Mouse (Mus musculus): ENCODE measurements around the gene Magi3. TPM values are rescaled to one million over a fixed set of nuclear protein-coding genes. Genes with fewer than 3 reads are reported as not detected.

Gene Magi3
- polyA plus RNA-seq, 1 experiment from 2014 or later, result 5.5 TPM

DNA sequence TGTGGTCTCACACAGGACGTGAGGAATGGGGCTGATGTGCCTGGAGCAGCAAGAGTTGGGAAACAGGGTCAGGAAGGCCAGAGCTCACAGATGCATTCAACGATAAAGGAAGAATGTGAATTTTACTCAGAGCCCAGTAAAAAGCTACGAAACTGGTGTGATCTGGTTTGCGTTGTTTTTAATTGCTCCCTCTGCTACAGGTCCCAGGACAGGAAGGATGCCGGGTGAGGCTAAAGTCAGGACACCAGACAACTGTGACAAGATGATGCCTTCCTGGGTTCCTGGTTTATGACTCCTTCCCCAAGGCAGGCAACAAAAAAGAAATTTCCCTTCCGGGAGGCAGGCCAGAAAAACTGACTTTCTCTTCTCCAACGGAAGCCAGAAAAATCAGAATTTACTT is 6.6 kb upstream of the Magi3 start:
- 73% methylated on average over 7 of the region's 7 CpGs for WGBS
- no peaks in the 10 kb centered on the region for H3K4me1 ChIP-seq (replicated peaks; ENCODE audit: control insufficient read depth, insufficient read depth, low read length)
- H3K27ac ChIP-seq (ENCODE audit: low read depth, low read length), result no peak overlapping the region
- no peak overlapping the region for H3K4me2 ChIP-seq (ENCODE audit: low read depth, low read length, severe bottlenecking)
- no peaks in the 10 kb centered on the region for H3K36me3 ChIP-seq (ENCODE audit: control insufficient read depth, insufficient read depth, low read length)
- H3K27me3 ChIP-seq (ENCODE audit: control insufficient read depth, insufficient read depth, low read length), result no peaks in the 10 kb centered on the region
- no peak for DNase-seq (ENCODE audit: low spot score)
- ATAC-seq (replicated peaks; ENCODE audit: low FRiP score), result no peak
- H3K9ac ChIP-seq (ENCODE audit: low read length), result no peak overlapping the region
- no peak overlapping the region for H3K4me3 ChIP-seq (ENCODE audit: low read depth, low read length)
- H3K9me3 ChIP-seq (ENCODE audit: control insufficient read depth, low read length), result no peaks in the 10 kb centered on the region

DNA sequence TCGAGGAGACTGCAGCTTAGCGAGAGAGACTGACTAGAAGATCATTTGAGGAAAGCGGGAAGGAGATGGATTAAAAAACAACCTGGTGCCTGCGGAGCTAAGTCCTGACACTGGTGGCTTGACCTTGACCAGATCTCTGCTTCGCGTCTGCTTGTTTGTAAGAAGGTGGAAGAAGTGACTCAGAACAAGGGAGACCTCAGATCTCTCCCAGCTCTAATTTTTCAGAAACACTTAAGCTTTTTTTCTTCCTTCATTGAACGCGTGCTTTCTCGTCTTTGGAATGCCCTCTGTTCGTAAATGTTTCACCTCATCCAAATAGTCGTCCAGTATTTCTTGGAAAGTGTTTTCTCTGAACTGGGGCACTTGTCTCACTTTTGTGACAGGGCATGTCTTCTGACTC is 982 bp upstream of the Magi3 start:
- no peaks in the 10 kb centered on the region for H3K27me3 ChIP-seq (ENCODE audit: control insufficient read depth, insufficient read depth, low read length)
- H3K9ac ChIP-seq (ENCODE audit: low read length), result peak overlapping the region; percentile 9
- H3K4me3 ChIP-seq (ENCODE audit: low read depth, low read length), result peak overlapping the region; percentile 83
- no peaks in the 10 kb centered on the region for H3K36me3 ChIP-seq (ENCODE audit: control insufficient read depth, insufficient read depth, low read length)
- H3K27ac ChIP-seq (ENCODE audit: low read depth, low read length), result no peak overlapping the region
- H3K4me2 ChIP-seq (ENCODE audit: low read depth, low read length, severe bottlenecking), result peak overlapping the region; percentile 58
- H3K4me1 ChIP-seq (replicated peaks; ENCODE audit: control insufficient read depth, insufficient read depth, low read length), result 0 out of 2 replicates have a peak, but pooled peaks cover 5% of the 10 kb centered on the region
- no peaks in the 10 kb centered on the region for H3K9me3 ChIP-seq (ENCODE audit: control insufficient read depth, low read length)
- 11% methylated on average over 11 of the region's 11 CpGs for WGBS
- no peak for ATAC-seq (replicated peaks; ENCODE audit: low FRiP score)
- no peak for DNase-seq (ENCODE audit: low spot score)

DNA sequence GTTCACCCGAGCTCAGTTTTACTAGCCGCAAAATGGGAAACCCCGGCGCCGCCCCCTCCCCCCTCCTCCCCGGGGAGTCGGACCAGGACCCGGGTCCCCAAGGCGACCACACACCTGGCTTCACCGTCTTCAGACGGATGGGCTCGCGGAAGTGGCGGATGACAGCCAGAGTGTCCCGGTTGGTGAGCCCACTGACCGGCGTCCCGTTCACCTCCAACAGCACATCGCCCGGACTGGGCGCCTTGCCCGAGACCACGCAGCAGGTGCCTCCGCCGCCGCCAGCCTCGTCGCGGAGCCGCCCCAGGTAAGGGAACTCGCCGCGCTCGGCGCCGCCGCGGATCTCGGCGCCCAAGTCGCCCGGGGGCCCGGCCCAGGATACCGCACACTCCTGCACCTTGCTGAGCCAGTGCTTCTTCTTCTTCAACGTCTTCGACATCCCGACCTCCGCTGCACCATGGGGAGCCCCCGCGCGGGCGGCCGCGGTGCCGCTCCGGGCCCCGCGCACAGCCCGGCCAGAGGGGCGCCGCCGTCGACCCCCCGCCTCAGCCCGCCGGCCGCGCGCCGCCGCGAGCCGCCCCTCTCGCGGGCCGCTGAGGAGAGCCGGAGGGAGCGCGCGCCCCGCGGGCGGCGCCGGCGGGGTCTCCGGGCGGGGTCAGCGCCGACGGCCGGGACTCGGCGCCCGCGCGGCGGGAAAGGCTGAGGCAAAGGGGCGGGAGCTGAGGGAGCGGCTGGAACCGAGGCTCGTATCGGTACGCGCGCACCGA is 461 bp downstream of the Magi3 start:
- Histone ChIP-seq H3K4me3 (ENCODE audit: low read depth, low read length) (peak overlapping the region; percentile 83), H3K4me1 (replicated peaks; ENCODE audit: control insufficient read depth, insufficient read depth, low read length) (0 out of 2 replicates have a peak, but pooled peaks cover 5% of the 10 kb centered on the region), H3K36me3 (ENCODE audit: control insufficient read depth, insufficient read depth, low read length) (no peaks in the 10 kb centered on the region), H3K4me2 (ENCODE audit: low read depth, low read length, severe bottlenecking) (peak overlapping the region; percentile 95), H3K27ac (ENCODE audit: low read depth, low read length) (peak overlapping the region; percentile 94), H3K9ac (ENCODE audit: low read length) (peak overlapping the region; percentile 87), H3K27me3 (ENCODE audit: control insufficient read depth, insufficient read depth, low read length) (no peaks in the 10 kb centered on the region), H3K9me3 (ENCODE audit: control insufficient read depth, low read length) (no peaks in the 10 kb centered on the region)
- WGBS, result under 1% methylated on average over 97 of the region's 107 CpGs
- ATAC-seq (replicated peaks; ENCODE audit: low FRiP score) (0 out of 2 replicates have a peak, but pooled peaks have one; percentile 3), DNase-seq (ENCODE audit: low spot score) (peak; percentile 79)

DNA sequence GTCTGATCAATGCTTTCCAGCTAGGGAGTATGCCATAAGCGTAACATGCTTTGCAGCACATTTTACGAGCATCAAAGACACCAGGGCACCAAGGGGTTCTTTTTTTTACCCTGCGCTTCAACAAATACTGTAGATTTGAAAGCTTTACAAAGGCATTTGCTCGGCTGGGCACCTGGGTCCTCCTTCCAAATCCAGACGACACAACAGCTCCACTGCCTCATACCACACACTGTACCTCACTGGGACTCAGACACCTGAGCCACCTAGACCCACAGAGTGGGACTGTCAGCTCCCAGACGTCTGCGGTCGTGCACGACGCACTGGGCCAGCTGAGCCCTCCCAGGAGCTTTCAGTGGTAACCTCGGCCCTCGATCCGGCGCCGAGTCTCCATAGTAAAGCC is 1.2 kb downstream of the Magi3 start:
- Histone ChIP-seq H3K27ac (ENCODE audit: low read depth, low read length) (no peak overlapping the region), H3K4me1 (replicated peaks; ENCODE audit: control insufficient read depth, insufficient read depth, low read length) (0 out of 2 replicates have a peak, but pooled peaks cover 5% of the 10 kb centered on the region), H3K9me3 (ENCODE audit: control insufficient read depth, low read length) (no peaks in the 10 kb centered on the region), H3K4me2 (ENCODE audit: low read depth, low read length, severe bottlenecking) (peak overlapping the region; percentile 95), H3K4me3 (ENCODE audit: low read depth, low read length) (peak overlapping the region; percentile 83), H3K9ac (ENCODE audit: low read length) (peak overlapping the region; percentile 87), H3K27me3 (ENCODE audit: control insufficient read depth, insufficient read depth, low read length) (no peaks in the 10 kb centered on the region), H3K36me3 (ENCODE audit: control insufficient read depth, insufficient read depth, low read length) (no peaks in the 10 kb centered on the region)
- peak; percentile 63 for DNase-seq (ENCODE audit: low spot score)
- 2% methylated on average over 15 of the region's 15 CpGs for WGBS
- ATAC-seq (replicated peaks; ENCODE audit: low FRiP score), result no peak

DNA sequence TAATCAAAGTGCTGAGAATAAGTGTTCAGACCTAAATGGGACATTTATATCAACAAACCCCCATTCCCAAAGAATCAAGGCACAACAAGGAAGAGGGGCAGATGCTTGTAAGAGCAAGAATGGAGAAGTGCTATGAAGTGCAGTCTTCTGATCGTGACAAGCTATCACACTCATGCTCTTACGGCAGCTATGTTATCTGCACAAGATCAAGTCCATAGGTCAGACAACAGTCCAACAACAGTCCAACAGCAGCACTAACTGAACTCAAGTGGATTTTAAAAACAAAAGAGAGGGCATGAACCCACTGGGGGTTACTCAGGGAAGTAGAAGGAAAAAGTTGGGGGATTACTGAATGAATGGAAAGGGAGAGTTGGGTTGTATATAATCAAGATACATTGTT is 30.4 kb downstream of the Magi3 start:
- H3K27ac ChIP-seq (ENCODE audit: low read depth, low read length), result no peak overlapping the region
- WGBS, result 82% methylated on average over 2 of the region's 2 CpGs
- ATAC-seq (replicated peaks; ENCODE audit: low FRiP score), result no peak
- H3K4me2 ChIP-seq (ENCODE audit: low read depth, low read length, severe bottlenecking), result no peak overlapping the region
- H3K36me3 ChIP-seq (ENCODE audit: control insufficient read depth, insufficient read depth, low read length), result no peaks in the 10 kb centered on the region
- no peak for DNase-seq (ENCODE audit: low spot score)
- no peak overlapping the region for H3K4me3 ChIP-seq (ENCODE audit: low read depth, low read length)
- H3K9me3 ChIP-seq (ENCODE audit: control insufficient read depth, low read length), result no peaks in the 10 kb centered on the region
- no peak overlapping the region for H3K9ac ChIP-seq (ENCODE audit: low read length)
- H3K27me3 ChIP-seq (ENCODE audit: control insufficient read depth, insufficient read depth, low read length), result no peaks in the 10 kb centered on the region
- H3K4me1 ChIP-seq (replicated peaks; ENCODE audit: control insufficient read depth, insufficient read depth, low read length), result no peaks in the 10 kb centered on the region

DNA sequence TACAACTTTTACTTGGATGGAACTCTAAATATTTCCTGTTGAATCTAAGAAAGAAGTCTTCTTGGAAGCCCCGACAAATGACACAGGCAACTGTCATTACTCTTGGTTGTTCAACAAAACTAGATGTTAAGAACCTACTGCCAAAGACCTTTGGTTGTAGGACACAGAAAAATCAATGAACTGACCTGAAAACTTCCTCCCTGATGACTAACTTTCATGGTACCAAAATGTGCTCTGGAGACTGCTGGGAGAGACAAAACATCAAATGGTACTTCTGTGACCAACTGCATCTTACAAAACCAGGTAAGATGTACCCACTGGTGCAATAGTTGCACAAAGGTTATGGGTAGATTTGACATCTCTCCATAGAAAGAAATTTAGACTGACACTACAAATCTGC is 30.9 kb downstream of the Magi3 start:
- Histone ChIP-seq H3K4me3 (ENCODE audit: low read depth, low read length) (no peak overlapping the region), H3K36me3 (ENCODE audit: control insufficient read depth, insufficient read depth, low read length) (no peaks in the 10 kb centered on the region), H3K4me2 (ENCODE audit: low read depth, low read length, severe bottlenecking) (no peak overlapping the region), H3K27ac (ENCODE audit: low read depth, low read length) (no peak overlapping the region), H3K4me1 (replicated peaks; ENCODE audit: control insufficient read depth, insufficient read depth, low read length) (no peaks in the 10 kb centered on the region), H3K9ac (ENCODE audit: low read length) (no peak overlapping the region), H3K9me3 (ENCODE audit: control insufficient read depth, low read length) (no peaks in the 10 kb centered on the region), H3K27me3 (ENCODE audit: control insufficient read depth, insufficient read depth, low read length) (no peaks in the 10 kb centered on the region)
- 96% methylated on average over 1 of the region's 1 CpGs for WGBS
- ATAC-seq (replicated peaks; ENCODE audit: low FRiP score) (no peak), DNase-seq (ENCODE audit: low spot score) (no peak)

DNA sequence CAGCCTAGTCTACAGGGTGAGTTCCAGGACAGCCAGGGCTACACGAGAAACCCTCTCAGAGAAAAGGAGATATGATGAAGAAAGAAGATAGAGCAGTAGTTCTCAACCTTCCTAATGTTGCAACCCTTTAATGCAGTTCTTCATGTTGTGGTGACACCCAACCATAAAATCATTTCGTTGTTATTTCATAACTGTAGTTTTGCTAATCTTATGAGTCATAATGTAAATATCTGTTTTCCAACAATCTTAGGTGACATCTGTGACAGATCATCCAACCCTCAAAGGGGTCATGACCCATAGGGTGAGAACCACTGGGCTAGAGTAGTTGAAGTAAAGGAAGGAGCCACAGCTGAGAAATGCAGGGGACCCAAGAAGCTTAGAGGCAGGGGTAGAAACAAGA is 35.9 kb downstream of the Magi3 start:
- no peak overlapping the region for H3K4me2 ChIP-seq (ENCODE audit: low read depth, low read length, severe bottlenecking)
- ATAC-seq (replicated peaks; ENCODE audit: low FRiP score) (no peak), DNase-seq (ENCODE audit: low spot score) (no peak)
- WGBS, result 94% methylated on average over 2 of the region's 2 CpGs
- H3K27me3 ChIP-seq (ENCODE audit: control insufficient read depth, insufficient read depth, low read length), result no peaks in the 10 kb centered on the region
- H3K27ac ChIP-seq (ENCODE audit: low read depth, low read length), result no peak overlapping the region
- no peaks in the 10 kb centered on the region for H3K4me1 ChIP-seq (replicated peaks; ENCODE audit: control insufficient read depth, insufficient read depth, low read length)
- H3K9ac ChIP-seq (ENCODE audit: low read length), result no peak overlapping the region
- no peaks in the 10 kb centered on the region for H3K9me3 ChIP-seq (ENCODE audit: control insufficient read depth, low read length)
- H3K36me3 ChIP-seq (ENCODE audit: control insufficient read depth, insufficient read depth, low read length), result no peaks in the 10 kb centered on the region
- no peak overlapping the region for H3K4me3 ChIP-seq (ENCODE audit: low read depth, low read length)

DNA sequence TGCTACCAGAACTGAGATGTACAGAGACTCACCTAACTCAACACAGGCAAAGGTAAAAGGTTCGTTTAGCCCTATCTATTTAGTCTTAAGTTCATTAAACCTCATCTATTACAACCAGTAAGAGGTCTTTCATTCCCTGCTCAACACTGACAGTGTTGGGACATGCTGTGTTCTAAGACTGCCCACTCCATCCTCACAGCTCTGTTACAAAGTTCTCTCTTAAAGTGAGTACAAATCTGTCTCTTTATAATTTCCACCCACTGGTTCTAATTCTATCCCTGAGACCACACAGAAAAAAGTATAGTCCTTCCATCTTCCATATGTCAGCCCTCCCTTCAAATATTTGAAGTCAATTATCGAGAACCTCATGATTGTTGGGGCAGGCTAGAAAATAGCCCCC is 36.5 kb downstream of the Magi3 start:
- ATAC-seq (replicated peaks; ENCODE audit: low FRiP score) (no peak), DNase-seq (ENCODE audit: low spot score) (no peak)
- Histone ChIP-seq H3K4me2 (ENCODE audit: low read depth, low read length, severe bottlenecking) (no peak overlapping the region), H3K27me3 (ENCODE audit: control insufficient read depth, insufficient read depth, low read length) (no peaks in the 10 kb centered on the region), H3K27ac (ENCODE audit: low read depth, low read length) (no peak overlapping the region), H3K4me1 (replicated peaks; ENCODE audit: control insufficient read depth, insufficient read depth, low read length) (no peaks in the 10 kb centered on the region), H3K36me3 (ENCODE audit: control insufficient read depth, insufficient read depth, low read length) (no peaks in the 10 kb centered on the region), H3K9ac (ENCODE audit: low read length) (no peak overlapping the region), H3K4me3 (ENCODE audit: low read depth, low read length) (no peak overlapping the region), H3K9me3 (ENCODE audit: control insufficient read depth, low read length) (no peaks in the 10 kb centered on the region)
- WGBS, result 71% methylated on average over 2 of the region's 2 CpGs

DNA sequence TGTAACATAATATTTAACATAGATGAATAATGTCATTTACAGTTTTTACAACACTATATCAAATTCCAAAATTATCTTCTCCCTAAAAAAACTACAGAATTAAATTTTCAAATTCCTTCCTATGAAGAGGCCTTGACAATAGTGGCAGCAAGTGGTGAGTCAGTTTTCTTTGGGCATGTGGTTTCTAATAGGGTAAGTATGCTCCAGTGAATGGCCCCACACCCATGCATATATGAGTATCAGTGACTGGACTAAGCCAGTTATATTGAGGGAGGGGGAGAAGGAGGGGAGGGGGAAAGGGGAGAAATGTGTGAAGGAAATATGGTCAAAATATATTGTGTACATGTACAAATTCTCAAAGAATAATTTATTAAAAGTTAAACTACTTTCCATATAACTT is 37.5 kb downstream of the Magi3 start:
- no peaks in the 10 kb centered on the region for H3K27me3 ChIP-seq (ENCODE audit: control insufficient read depth, insufficient read depth, low read length)
- no peak overlapping the region for H3K4me2 ChIP-seq (ENCODE audit: low read depth, low read length, severe bottlenecking)
- no peak overlapping the region for H3K9ac ChIP-seq (ENCODE audit: low read length)
- no peak overlapping the region for H3K27ac ChIP-seq (ENCODE audit: low read depth, low read length)
- H3K4me3 ChIP-seq (ENCODE audit: low read depth, low read length), result no peak overlapping the region
- DNase-seq (ENCODE audit: low spot score) (no peak), ATAC-seq (replicated peaks; ENCODE audit: low FRiP score) (no peak)
- H3K36me3 ChIP-seq (ENCODE audit: control insufficient read depth, insufficient read depth, low read length), result no peaks in the 10 kb centered on the region
- no peaks in the 10 kb centered on the region for H3K4me1 ChIP-seq (replicated peaks; ENCODE audit: control insufficient read depth, insufficient read depth, low read length)
- no peaks in the 10 kb centered on the region for H3K9me3 ChIP-seq (ENCODE audit: control insufficient read depth, low read length)
